Mouse (Mus musculus) lung, adult 2 months (tissue): Measurements from ENCODE around the gene Myh9.

Source experiments
- CTCF ChIP-seq: fragments of 200-500 bp; IDR thresholded peaks from 2 replicates; pipeline ENCODE4 v1.5.1; 2011; ENCODE audit warnings: mild to moderate bottlenecking, low read length, control low read depth; ENCODE audit not compliant: insufficient read depth
- POLR2A ChIP-seq: fragments of 200-500 bp; IDR thresholded peaks from 2 replicates; pipeline ENCODE4 v1.6.1; 2011; ENCODE audit warnings: low read depth, mild to moderate bottlenecking, control low read depth, low read length, borderline replicate concordance; ENCODE audit errors: extremely low read depth

- no peak for TF ChIP-seq CTCF
- TF ChIP-seq POLR2A = no peak
Observed at GRCm38 (mm10) chr15:77830481-77831137, 11.4 kb downstream of the Myh9 start.
